Mouse (Mus musculus) bone marrow macrophage, adult 2 months (primary cell): ENCODE measurements at regions not wholly inside any gene's neighbourhood (a gene's known extent, or its start where the extent isn't known, plus 50 kb on each side); places are given as distances from the start of the nearest gene placed in this dataset.

Experiments used
- CTCF ChIP-seq: IDR thresholded peaks from 2 replicates; pipeline ENCODE4 v1.5.1; 2012; ENCODE audit warnings: low read depth, mild to moderate bottlenecking, low read length, moderate library complexity
- POLR2A ChIP-seq: IDR thresholded peaks from 2 replicates; pipeline ENCODE4 v1.6.1; 2012; ENCODE audit warnings: mild to moderate bottlenecking, low read depth, low read length, borderline replicate concordance

DNA sequence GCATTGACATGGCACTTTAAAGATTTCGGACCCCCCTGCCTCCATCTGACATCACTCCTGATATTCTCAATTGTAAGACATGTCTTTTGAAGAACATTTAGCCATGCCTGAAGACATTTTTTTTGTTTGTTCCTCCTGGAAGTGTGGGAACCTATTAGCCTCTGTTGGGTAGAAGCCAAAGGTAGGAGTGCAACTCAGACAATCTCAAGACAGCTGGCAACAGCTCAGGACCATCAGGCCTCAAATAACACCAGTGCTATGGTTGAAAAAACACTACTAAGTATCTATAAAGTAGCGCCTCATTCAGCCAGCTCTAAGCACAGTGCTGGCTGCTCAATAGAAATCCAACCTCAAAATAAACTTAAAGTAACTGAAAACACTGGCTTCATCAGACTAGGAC lies 154.3 kb upstream of the Tmc1 start:
- TF ChIP-seq CTCF, result no peak
- no peak for TF ChIP-seq POLR2A
